Mouse (Mus musculus) thymus, adult 2 months (tissue): ENCODE results near the gene Vsir.
A peak's percentile ranks its signal among the peaks of the same experiment; 100 is the strongest.

ENCODE experiments used
- CTCF ChIP-seq: fragments of 200-500 bp; IDR thresholded peaks from 2 replicates; pipeline ENCODE4 v1.5.1; 2012; ENCODE audit warnings: mild to moderate bottlenecking, control low read depth, low read length, moderate library complexity, borderline replicate concordance; ENCODE audit not compliant: control insufficient read depth, poor library complexity, insufficient read depth; ENCODE audit errors: extremely low read depth
- POLR2A ChIP-seq: fragments of 200-500 bp; IDR thresholded peaks from 2 replicates; pipeline ENCODE4 v1.6.1; 2012; ENCODE audit warnings: mild to moderate bottlenecking, low read length, control low read depth, moderate library complexity; ENCODE audit not compliant: control insufficient read depth, poor library complexity, insufficient read depth; ENCODE audit errors: extremely low read depth

GRCm38 (mm10) chr10:60419624-60420023, 73.0 kb downstream of the Vsir start:
- TF ChIP-seq POLR2A = no peak
- peak; percentile 82 for TF ChIP-seq CTCF
